Mouse (Mus musculus) G1E (cell line): Measurements from ENCODE around the gene Hsd17b12.

ENCODE experiments used
- CTCF ChIP-seq: IDR thresholded peaks from 2 replicates; pipeline ENCODE4 v1.5.1; 2012; ENCODE audit warnings: low read depth, low read length, inconsistent platforms, mixed read lengths
- GATA1 ChIP-seq: IDR thresholded peaks from 2 replicates; pipeline ENCODE4 v1.6.1; 2012; ENCODE audit warnings: borderline replicate concordance, low read length, inconsistent platforms, mixed read lengths
- TAL1 ChIP-seq: conservative IDR thresholded peaks from 2 replicates; pipeline ENCODE4 v1.6.1; 2012; ENCODE audit warnings: low read depth, low read length, inconsistent platforms, mixed read lengths

GRCm38 (mm10) chr2:94141293-94141692, 16.5 kb downstream of the Hsd17b12 start:
- TF ChIP-seq CTCF (no peak), GATA1 (no peak), TAL1 (no peak)
